In the genomic region with DNA sequence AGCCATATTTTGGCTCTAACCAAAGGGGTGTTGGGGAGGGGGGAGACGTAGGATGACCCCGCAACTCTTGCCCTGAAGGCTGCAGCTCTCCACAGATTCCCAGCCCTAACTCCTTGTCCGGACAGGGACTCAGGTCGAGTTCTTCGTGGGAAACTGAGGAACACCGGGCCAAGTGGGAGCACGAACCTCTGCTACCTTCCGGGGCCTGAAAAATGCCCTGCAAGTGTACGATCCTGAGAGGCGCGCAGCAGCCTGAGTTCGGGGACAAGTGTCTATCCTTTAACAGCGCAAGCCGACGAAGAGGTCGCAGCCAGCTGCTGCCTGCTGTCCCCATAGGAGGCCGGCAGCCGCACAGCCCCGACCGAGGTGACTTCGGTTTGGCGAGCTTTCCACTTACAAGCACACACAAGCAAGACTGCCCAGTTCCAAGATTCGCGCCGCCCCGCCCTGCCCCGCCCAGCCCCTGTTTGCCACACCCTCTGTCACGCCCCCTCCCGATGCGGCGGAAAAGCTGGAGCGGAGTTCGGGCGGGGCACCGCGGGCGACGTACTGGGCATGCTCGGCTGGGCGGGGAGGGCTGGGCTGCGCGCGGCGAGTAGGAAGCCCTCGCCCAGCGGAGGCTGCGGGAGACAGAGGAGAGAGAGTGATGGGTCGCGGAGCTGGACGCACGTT, we compare ENCODE assay signal across 8 mouse cellular contexts. TPM values are rescaled to one million over a fixed set of nuclear protein-coding genes. Genes with fewer than 3 reads are reported as not detected.
DNase-seq lines count a peak whose midpoint lies in the region; ATAC-seq and TF ChIP-seq lines count a peak whose summit lies in the region.

No protein-coding gene starts in this region.

- H3K4me1 ChIP-seq in embryonic fibroblast, embryonic 13.5 days (ENCODE audit: control insufficient read depth, insufficient read depth, low read length) = no peaks in the 10 kb centered on the region; the same call in 1 of the 2 replicates
- H3K4me1 ChIP-seq in heart, embryonic 10.5 days = peaks cover 3% of the 10 kb centered on the region; the same call in 1 of the 2 replicates
- H3K4me1 ChIP-seq in kidney, embryonic 14.5 days (ENCODE audit: control insufficient read depth, insufficient read depth, low read length) = peaks cover 8% of the 10 kb centered on the region; the same call in 1 of the 2 replicates
- H3K4me1 ChIP-seq in limb, embryonic 14.5 days (ENCODE audit: control insufficient read depth, insufficient read depth, low read length) = peaks cover 5% of the 10 kb centered on the region
- H3K4me1 ChIP-seq in midbrain, embryonic 16.5 days (ENCODE audit: control insufficient read depth, insufficient read depth, low read length) = peaks cover 24% of the 10 kb centered on the region
- H3K4me1 ChIP-seq in spleen, adult 2 months (ENCODE audit: control insufficient read depth, insufficient read depth, insufficient read length) = no peaks in the 10 kb centered on the region

- no peaks in the 10 kb centered on the region for H3K9me3 ChIP-seq in heart, embryonic 10.5 days
- no peaks in the 10 kb centered on the region for H3K9me3 ChIP-seq in kidney, embryonic 14.5 days (ENCODE audit: control insufficient read depth, low read length)
- H3K9me3 ChIP-seq in limb, embryonic 14.5 days (ENCODE audit: control insufficient read depth, low read length) = no peaks in the 10 kb centered on the region
- no peaks in the 10 kb centered on the region for H3K9me3 ChIP-seq in midbrain, embryonic 16.5 days (replicated peaks; ENCODE audit: control insufficient read depth, low read length, poor library complexity, severe bottlenecking)

- WGBS in heart, embryonic 10.5 days = under 1% methylated on average over 51 of the region's 51 CpGs
- 0% methylated on average over 38 of the region's 51 CpGs for WGBS in kidney, embryonic 14.5 days
- WGBS in limb, embryonic 14.5 days = under 1% methylated on average over 43 of the region's 51 CpGs
- under 1% methylated on average over 40 of the region's 51 CpGs for WGBS in midbrain, embryonic 16.5 days
- under 1% methylated on average over 51 of the region's 51 CpGs for WGBS in spleen, adult 2 months

- H3K27ac ChIP-seq in embryonic fibroblast, embryonic 13.5 days (ENCODE audit: insufficient read depth, low read length) = peak overlapping the region; percentile 85
- peak overlapping the region; percentile 93 for H3K27ac ChIP-seq in heart, embryonic 10.5 days
- peak overlapping the region; percentile 83; the same call in 1 of the 2 replicates for H3K27ac ChIP-seq in kidney, embryonic 14.5 days (ENCODE audit: low read depth, low read length)
- H3K27ac ChIP-seq in limb, embryonic 14.5 days (replicated peaks; ENCODE audit: low read depth, low read length) = peak overlapping the region; percentile 84
- peak overlapping the region; percentile 93 for H3K27ac ChIP-seq in midbrain, embryonic 16.5 days (ENCODE audit: low read length)
- peak overlapping the region; percentile 75 for H3K27ac ChIP-seq in spleen, adult 2 months (ENCODE audit: insufficient read depth, low read length)

- peak overlapping the region; percentile 76 for H3K9ac ChIP-seq in kidney, embryonic 14.5 days (ENCODE audit: low read depth, low read length)
- H3K9ac ChIP-seq in limb, embryonic 14.5 days (ENCODE audit: low read depth, low read length, severe bottlenecking) = peak overlapping the region; percentile 81
- peak overlapping the region; percentile 92 for H3K9ac ChIP-seq in midbrain, embryonic 16.5 days (ENCODE audit: low read depth, low read length)

- peak overlapping the region; percentile 90 for H3K4me2 ChIP-seq in kidney, embryonic 14.5 days (replicated peaks; ENCODE audit: low read depth, low read length)
- H3K4me2 ChIP-seq in limb, embryonic 14.5 days (replicated peaks; ENCODE audit: low read depth, low read length, severe bottlenecking) = peak overlapping the region; percentile 79
- peak overlapping the region; percentile 82 for H3K4me2 ChIP-seq in midbrain, embryonic 16.5 days (ENCODE audit: low read length)

- peak; percentile 97 for TF ChIP-seq POLR2A in embryonic fibroblast, embryonic 13.5 days (IDR thresholded peaks at IDR 0.05; ENCODE audit: low read depth, low read length)
- peak; percentile 84; the same call in 1 of the 2 replicates for TF ChIP-seq POLR2A in limb, embryonic 14.5 days (IDR thresholded peaks at IDR 0.05; ENCODE audit: borderline replicate concordance, extremely low read depth, insufficient read depth, insufficient read length)
- peak; percentile 91 for TF ChIP-seq POLR2A in spleen, adult 2 months (IDR thresholded peaks at IDR 0.05; ENCODE audit: low read depth, low read length)

- H3K27me3 ChIP-seq in heart, embryonic 10.5 days (ENCODE audit: insufficient read depth, poor library complexity, severe bottlenecking) = no peaks in the 10 kb centered on the region
- H3K27me3 ChIP-seq in kidney, embryonic 14.5 days (ENCODE audit: control insufficient read depth, insufficient read depth, low read length) = no peaks in the 10 kb centered on the region
- no peaks in the 10 kb centered on the region for H3K27me3 ChIP-seq in limb, embryonic 14.5 days (ENCODE audit: control insufficient read depth, insufficient read depth, low read length)
- no peaks in the 10 kb centered on the region; the same call in 1 of the 2 replicates for H3K27me3 ChIP-seq in midbrain, embryonic 16.5 days (ENCODE audit: control insufficient read depth, insufficient read depth, low read depth, low read length)
- H3K27me3 ChIP-seq in spleen, adult 2 months (ENCODE audit: control insufficient read depth, insufficient read depth, low read length) = no peaks in the 10 kb centered on the region

- peak overlapping the region; percentile 75 for H3K4me3 ChIP-seq in embryonic fibroblast, embryonic 13.5 days (ENCODE audit: insufficient read depth, low read length)
- H3K4me3 ChIP-seq in heart, embryonic 10.5 days = peak overlapping the region; percentile 89
- peak overlapping the region; percentile 60 for H3K4me3 ChIP-seq in kidney, embryonic 14.5 days (ENCODE audit: low read length)
- H3K4me3 ChIP-seq in limb, embryonic 14.5 days (replicated peaks; ENCODE audit: low read length) = peak overlapping the region; percentile 81
- H3K4me3 ChIP-seq in midbrain, embryonic 16.5 days (ENCODE audit: low read depth, low read length) = peak overlapping the region; percentile 97
- H3K4me3 ChIP-seq in spleen, adult 2 months (ENCODE audit: extremely low read depth, insufficient read depth, insufficient read length) = peak overlapping the region; percentile 74

- TF ChIP-seq CTCF in embryonic fibroblast, embryonic 13.5 days (IDR thresholded peaks at IDR 0.05; ENCODE audit: borderline replicate concordance, insufficient read depth, low read length) = no peak
- no peak for TF ChIP-seq CTCF in spleen, adult 2 months (IDR thresholded peaks at IDR 0.05; ENCODE audit: extremely low read depth, insufficient read depth, insufficient read length, insufficient replicate concordance)

- no peaks in the 10 kb centered on the region for H3K36me3 ChIP-seq in heart, embryonic 10.5 days
- H3K36me3 ChIP-seq in kidney, embryonic 14.5 days (ENCODE audit: control insufficient read depth, insufficient read depth, low read length) = no peaks in the 10 kb centered on the region
- H3K36me3 ChIP-seq in limb, embryonic 14.5 days (ENCODE audit: control insufficient read depth, insufficient read depth, low read length) = no peaks in the 10 kb centered on the region
- no peaks in the 10 kb centered on the region for H3K36me3 ChIP-seq in midbrain, embryonic 16.5 days (ENCODE audit: control insufficient read depth, insufficient read depth, low read length)
- no peaks in the 10 kb centered on the region for H3K36me3 ChIP-seq in spleen, adult 2 months (ENCODE audit: control insufficient read depth, insufficient read depth, low read length)

- ATAC-seq in kidney, embryonic 14.5 days (ENCODE audit: low FRiP score, low TSS enrichment) = peak; percentile 93
- peak; percentile 87 for ATAC-seq in limb, embryonic 14.5 days (ENCODE audit: low FRiP score, low read depth)
- ATAC-seq in midbrain, embryonic 16.5 days = peak; percentile 94

- DNase-seq in 416B (ENCODE audit: low read depth) = peak; percentile 96
- peak; percentile 98 for DNase-seq in brain, adult 2 months (ENCODE audit: low read depth, low spot score)
- peak; percentile 98 for DNase-seq in heart, embryonic 10.5 days (ENCODE audit: low spot score)
- peak; percentile 90 for DNase-seq in limb, embryonic 14.5 days (ENCODE audit: low spot score)
- DNase-seq in spleen, adult 2 months (ENCODE audit: low read depth in 1 of 2, low spot score in 2 of 2) = peak; percentile 86 to 92

RNA-seq across cellular contexts. Expression of gene B430305J03Rik, which starts 1.6 kb away (rescaled TPM):
- polyA plus RNA-seq in embryonic fibroblast, embryonic 13.5 days (2011; ENCODE audit: insufficient read length, low read depth, missing spikeins) = 0.40 and 0.74 TPM in 2 replicates
- not detected in 2 replicates for polyA plus RNA-seq in heart, embryonic 10.5 days (2016; fragmentation: Nextera tagmentation; extraction: Ambion mirVana)
- polyA plus RNA-seq in kidney, embryonic 14.5 days (2014; fragmentation: Nextera tagmentation; extraction: Ambion mirVana) = not detected in 2 replicates
- polyA plus RNA-seq in limb, embryonic 14.5 days (2012; rRNA removed) = 0.34 and 0.35 TPM in 2 replicates
- not detected in 2 replicates for polyA plus RNA-seq in limb, embryonic 14.5 days (2014; fragmentation: Nextera tagmentation; extraction: Ambion mirVana)
- not detected in 2 replicates for polyA plus RNA-seq in midbrain, embryonic 16.5 days (2015; fragmentation: Nextera tagmentation; extraction: Ambion mirVana)
- polyA plus RNA-seq in spleen, adult 2 months (2012; rRNA removed) = 0.68 and 0.92 TPM in 2 replicates

RNA-seq across cellular contexts. Expression of gene Rap2b, which starts 2.7 kb away (rescaled TPM):
- polyA plus RNA-seq in embryonic fibroblast, embryonic 13.5 days (2011; ENCODE audit: insufficient read length, low read depth, missing spikeins) = 18.1 and 18.8 TPM in 2 replicates
- 6.5 and 6.8 TPM in 2 replicates for polyA plus RNA-seq in heart, embryonic 10.5 days (2016; fragmentation: Nextera tagmentation; extraction: Ambion mirVana)
- polyA plus RNA-seq in kidney, embryonic 14.5 days (2014; fragmentation: Nextera tagmentation; extraction: Ambion mirVana) = 8.0 and 8.4 TPM in 2 replicates
- polyA plus RNA-seq in limb, embryonic 14.5 days (2012; rRNA removed) = 8.2 and 8.7 TPM in 2 replicates
- polyA plus RNA-seq in limb, embryonic 14.5 days (2014; fragmentation: Nextera tagmentation; extraction: Ambion mirVana) = 15.4 and 15.9 TPM in 2 replicates
- 11.4 and 11.6 TPM in 2 replicates for polyA plus RNA-seq in midbrain, embryonic 16.5 days (2015; fragmentation: Nextera tagmentation; extraction: Ambion mirVana)
- 6.4 and 7.5 TPM in 2 replicates for polyA plus RNA-seq in spleen, adult 2 months (2012; rRNA removed)

Comparison
In these comparisons a context has a peak if more than half of its experiments do, and no peak if none do; other contexts are left out.
1. Peak in every context shown above with its lines: DNase-seq, ATAC-seq, H3K4me3 ChIP-seq and H3K27ac ChIP-seq.